Mouse (Mus musculus) cerebellum, postnatal 4 days (tissue): Measurements from ENCODE around the gene Adamts2.

Source experiments
- DNase-seq, 2 experiments: peaks; one replicate each; pipeline ENCODE4 v3.0.0; 2022; ENCODE audit warnings: low spot score in 2 of 2, mixed read lengths in 1 of 2

Adamts2 gene

GRCm38 (mm10) chr11:50845951-50846350 is 244.1 kb downstream of the Adamts2 start:
- DNase-seq: no peak

- no peak for DNase-seq
Measured at GRCm38 (mm10) chr11:50847047-50847446, 245.2 kb downstream of the Adamts2 start.

- no peak for DNase-seq
Measured at GRCm38 (mm10) chr11:50848520-50849137, 246.7 kb downstream of the Adamts2 start.

GRCm38 (mm10) chr11:50849310-50849709 is 247.4 kb downstream of the Adamts2 start:
- DNase-seq: no peak

GRCm38 (mm10) chr11:50850177-50850735 is 248.4 kb downstream of the Adamts2 start, which contains the start of gene Grm6:
TSS of gene Grm6 (plus strand) at chr11:50850685.
- no peak for DNase-seq

- DNase-seq: no peak
Measured at GRCm38 (mm10) chr11:50850989-50851601, 249.2 kb downstream of the Adamts2 start.
